Mouse (Mus musculus): Measurements from ENCODE around the gene Adamts13.

DNA sequence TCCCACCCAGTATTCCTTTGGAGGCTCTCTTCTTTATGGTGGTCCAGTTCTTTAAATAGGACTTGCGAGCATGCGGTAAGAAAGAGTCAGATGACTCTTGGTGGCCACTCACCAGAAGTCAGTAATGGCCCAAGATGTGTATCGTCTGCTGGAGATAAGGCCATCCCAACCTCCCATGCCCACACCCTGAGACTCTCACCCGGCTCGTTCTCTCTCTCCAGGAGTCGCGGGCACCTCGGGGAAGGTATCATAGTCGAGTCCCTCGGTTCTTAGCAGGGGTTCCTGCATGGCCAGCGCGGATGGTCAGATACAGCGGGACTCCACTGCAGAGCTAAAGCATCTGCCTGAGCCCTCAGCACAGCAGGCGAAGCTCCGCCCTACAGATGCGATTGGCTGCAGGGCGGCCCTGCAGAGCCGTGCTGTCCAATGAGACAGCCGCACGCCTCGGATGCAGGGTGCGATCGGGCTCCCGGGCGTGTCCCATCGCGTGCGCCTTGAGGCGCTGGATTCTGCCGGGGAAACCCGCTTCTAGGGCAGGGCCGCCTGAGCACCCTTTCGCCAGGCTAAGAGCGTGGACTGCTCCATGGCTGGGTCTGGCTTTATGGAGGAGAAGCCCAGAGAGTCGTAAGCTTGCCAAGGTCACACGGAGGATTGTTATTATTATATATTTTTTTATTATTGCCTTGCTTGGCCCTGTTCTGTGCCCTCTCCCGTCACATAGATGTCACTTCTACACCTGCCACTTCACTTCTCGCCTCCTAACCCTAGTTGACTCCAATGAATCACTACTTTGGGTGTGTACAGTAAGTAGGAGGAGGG is 54.6 kb downstream of the Adamts13 start, which contains the start of gene Slc2a6:
- TF ChIP-seq CTCF (IDR thresholded peaks at IDR 0.05; ENCODE audit: low read depth): no peak
- TF ChIP-seq EP300 (IDR thresholded peaks at IDR 0.05; ENCODE audit: low read depth): no peak

Data from heart, postnatal 0 days (tissue).